14 mouse cellular contexts compared by ENCODE assay signal in the genomic region with DNA sequence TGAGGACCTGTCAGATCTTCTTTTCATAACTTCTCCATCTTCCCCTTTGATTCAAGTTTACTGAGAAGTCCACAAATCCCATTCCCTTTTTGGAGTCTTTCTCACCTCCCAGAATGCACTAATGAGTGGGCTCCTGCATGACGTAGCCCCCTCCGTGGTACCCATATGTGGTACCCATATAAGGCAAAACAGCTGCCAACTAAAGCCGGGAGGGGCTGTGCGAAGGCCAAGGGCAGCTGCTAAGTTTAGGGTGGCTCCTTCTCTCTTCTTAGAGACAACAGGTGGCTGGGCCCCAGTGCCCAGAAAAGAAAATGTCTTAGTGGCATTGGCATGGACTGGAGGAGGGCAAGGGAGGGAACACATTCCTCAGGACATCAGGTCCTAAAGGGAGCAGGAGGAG. TPM values are rescaled to one million over a fixed set of nuclear protein-coding genes. Genes with fewer than 3 reads are reported as not detected.
DNase-seq lines count a peak whose midpoint lies in the region; ATAC-seq and TF ChIP-seq lines count a peak whose summit lies in the region.
"Had no signal": no experiment of that assay in that cellular context is flagged by ENCODE, and none has a peak within 500 bp of the region (broad histone marks: within the 10 kb centered on the region; RNA-seq: fewer than 3 reads in every experiment).

No protein-coding gene starts in this region.

- H3K4me3 ChIP-seq in heart, embryonic 13.5 days, result no peak overlapping the region
- H3K4me3 ChIP-seq in ES-Bruce4 (ENCODE audit: low read depth, low read length), result no peak overlapping the region
- no peak overlapping the region for H3K4me3 ChIP-seq in cortical plate, adult 2 months (ENCODE audit: insufficient read depth, low read length)
- no peak overlapping the region for H3K4me3 ChIP-seq in kidney, embryonic 14.5 days (ENCODE audit: low read length)
- H3K4me3 ChIP-seq: neural tube, embryonic 12.5 days had no signal

- no peaks in the 10 kb centered on the region for H3K9me3 ChIP-seq in heart, embryonic 13.5 days
- H3K9me3 ChIP-seq in ES-Bruce4 (replicated peaks; ENCODE audit: control insufficient read depth, insufficient read depth, low read length, poor library complexity, severe bottlenecking), result no peaks in the 10 kb centered on the region
- no peaks in the 10 kb centered on the region for H3K9me3 ChIP-seq in kidney, embryonic 14.5 days (ENCODE audit: control insufficient read depth, low read length)
- H3K9me3 ChIP-seq: forebrain, embryonic 10.5 days; intestine, embryonic 15.5 days; neural tube, embryonic 12.5 days had no signal

- no peak for TF ChIP-seq CTCF in ES-Bruce4 (IDR thresholded peaks at IDR 0.05; ENCODE audit: low read depth, low read length)
- TF ChIP-seq CTCF in cortical plate, adult 2 months (IDR thresholded peaks at IDR 0.05; ENCODE audit: extremely low read depth, insufficient read depth, low read length), result no peak

- H3K4me2 ChIP-seq in heart, embryonic 13.5 days, result no peak overlapping the region
- H3K4me2 ChIP-seq in kidney, embryonic 14.5 days (replicated peaks; ENCODE audit: low read depth, low read length), result no peak overlapping the region

- H3K27ac ChIP-seq in heart, embryonic 13.5 days (replicated peaks), result no peak overlapping the region
- H3K27ac ChIP-seq in ES-Bruce4 (ENCODE audit: insufficient read depth, low read length), result peak overlapping the region; percentile 71
- H3K27ac ChIP-seq in cortical plate, adult 2 months (ENCODE audit: insufficient read depth, low read length), result peak overlapping the region; percentile 57
- H3K27ac ChIP-seq in kidney, embryonic 14.5 days (ENCODE audit: low read depth, low read length), result no peak overlapping the region

- TF ChIP-seq EP300 in ES-Bruce4 (IDR thresholded peaks at IDR 0.05; ENCODE audit: insufficient read depth, low read depth, low read length), result no peak

- H3K36me3 ChIP-seq in heart, embryonic 13.5 days, result peaks cover 2% of the 10 kb centered on the region
- H3K36me3 ChIP-seq in ES-Bruce4 (ENCODE audit: control insufficient read depth, insufficient read depth, low read length, poor library complexity, severe bottlenecking), result peaks cover 4% of the 10 kb centered on the region; the same call in 1 of the 2 replicates
- H3K36me3 ChIP-seq in kidney, embryonic 14.5 days (ENCODE audit: control insufficient read depth, insufficient read depth, low read length), result no peaks in the 10 kb centered on the region; the same call in 1 of the 2 replicates
- H3K36me3 ChIP-seq: intestine, embryonic 15.5 days; neural tube, embryonic 12.5 days had no signal

- DNase-seq in heart, postnatal 4 days, result no peak
- peak; percentile 93 for DNase-seq in skeletal muscle tissue, adult 2 months (ENCODE audit: low read depth, low spot score)
- DNase-seq in adrenal gland, adult 18-20 months (ENCODE audit: low spot score in 2 of 2), result no peak
- DNase-seq: heart, postnatal 36 days; left cerebral cortex, postnatal 4 days; lung, postnatal 14 days had no signal

- ATAC-seq in heart, embryonic 13.5 days (ENCODE audit: extremely low read depth, insufficient number of reproducible peaks, low FRiP score, low TSS enrichment), result no peak
- no peak for ATAC-seq in kidney, embryonic 14.5 days (ENCODE audit: low FRiP score, low TSS enrichment)
- ATAC-seq: intestine, embryonic 15.5 days; midbrain, embryonic 13.5 days had no signal

- 88% methylated on average over 4 of the region's 4 CpGs for WGBS in heart, embryonic 13.5 days
- WGBS in kidney, embryonic 14.5 days, result 91% methylated on average over 4 of the region's 4 CpGs

- H3K4me1 ChIP-seq in heart, embryonic 13.5 days, result peaks cover 55% of the 10 kb centered on the region
- H3K4me1 ChIP-seq in ES-Bruce4 (ENCODE audit: control insufficient read depth, insufficient read depth, low read length), result peaks cover 1% of the 10 kb centered on the region
- peaks cover 4% of the 10 kb centered on the region; the same call in 1 of the 2 replicates for H3K4me1 ChIP-seq in cortical plate, adult 2 months (ENCODE audit: control insufficient read depth, insufficient read depth, low read length)
- peaks cover 20% of the 10 kb centered on the region for H3K4me1 ChIP-seq in kidney, embryonic 14.5 days (ENCODE audit: control insufficient read depth, insufficient read depth, low read length)

- TF ChIP-seq POLR2A in ES-Bruce4 (IDR thresholded peaks at IDR 0.05; ENCODE audit: insufficient read depth, low read length), result no peak
- no peak for TF ChIP-seq POLR2A in cortical plate, adult 2 months (IDR thresholded peaks at IDR 0.05; ENCODE audit: extremely low read depth, insufficient read depth, low read length)

- H3K27me3 ChIP-seq in heart, embryonic 13.5 days (replicated peaks), result 0 out of 2 replicates have a peak, but pooled peaks cover 6% of the 10 kb centered on the region
- H3K27me3 ChIP-seq in ES-Bruce4 (ENCODE audit: control insufficient read depth, insufficient read depth, low read length, poor library complexity, severe bottlenecking), result no peaks in the 10 kb centered on the region
- no peaks in the 10 kb centered on the region for H3K27me3 ChIP-seq in kidney, embryonic 14.5 days (ENCODE audit: control insufficient read depth, insufficient read depth, low read length)
- H3K27me3 ChIP-seq: intestine, embryonic 15.5 days had no signal

- H3K9ac ChIP-seq in heart, embryonic 13.5 days, result peak overlapping the region; percentile 11; the same call in 1 of the 2 replicates
- peak overlapping the region; percentile 59; the same call in 1 of the 2 replicates for H3K9ac ChIP-seq in ES-Bruce4 (ENCODE audit: low read depth, poor library complexity, severe bottlenecking)
- H3K9ac ChIP-seq in kidney, embryonic 14.5 days (ENCODE audit: low read depth, low read length), result no peak overlapping the region
- H3K9ac ChIP-seq: intestine, embryonic 15.5 days had no signal

RNA-seq across cellular contexts. Expression of gene Mylpf, which starts 1.6 kb away (rescaled TPM):
- 17.0 and 24.9 TPM in 2 replicates for polyA plus RNA-seq in heart, embryonic 13.5 days (2015; fragmentation: Nextera tagmentation; extraction: Ambion mirVana)
- 10 to 100 TPM in 1 of 2 experiments, 1 to 10 TPM in 1; 3.1 to 33.0 TPM for total RNA-seq in heart, postnatal 4 days (2021)
- 278 and 351 TPM in 2 replicates for polyA plus RNA-seq in ES-Bruce4 (2011; ENCODE audit: insufficient read depth, insufficient read length, low read depth, missing spikeins)
- 2.0 and 2.2 TPM in 2 replicates for polyA plus RNA-seq in cortical plate, adult 2 months (2012; rRNA removed)
- total RNA-seq in adrenal gland, adult 18-20 months (2021), result 10 to 100 TPM in 1 of 2 experiments, under 1 TPM in 1; 0.66 to 16.3 TPM
- polyA plus RNA-seq in kidney, embryonic 14.5 days (2014; fragmentation: Nextera tagmentation; extraction: Ambion mirVana), result 10.3 and 11.2 TPM in 2 replicates

RNA-seq across cellular contexts. Expression of gene Tbc1d10b, which starts 2.0 kb away (rescaled TPM):
- polyA plus RNA-seq in heart, embryonic 13.5 days (2015; fragmentation: Nextera tagmentation; extraction: Ambion mirVana), result 18.0 and 18.2 TPM in 2 replicates
- 10 to 100 TPM; 41.0 to 42.5 TPM for total RNA-seq in heart, postnatal 4 days (2021)
- polyA plus RNA-seq in ES-Bruce4 (2011; ENCODE audit: insufficient read depth, insufficient read length, low read depth, missing spikeins), result 42.8 and 55.5 TPM in 2 replicates
- 70.4 and 76.0 TPM in 2 replicates for polyA plus RNA-seq in cortical plate, adult 2 months (2012; rRNA removed)
- 10 to 100 TPM; 43.3 to 47.5 TPM for total RNA-seq in adrenal gland, adult 18-20 months (2021)
- 13.5 and 19.7 TPM in 2 replicates for polyA plus RNA-seq in kidney, embryonic 14.5 days (2014; fragmentation: Nextera tagmentation; extraction: Ambion mirVana)

RNA-seq across cellular contexts. Expression of gene Cd2bp2, which starts 14.4 kb away (rescaled TPM):
- 42.1 TPM in 2 replicates for polyA plus RNA-seq in heart, embryonic 13.5 days (2015; fragmentation: Nextera tagmentation; extraction: Ambion mirVana)
- 10 to 100 TPM; 57.3 to 57.7 TPM for total RNA-seq in heart, postnatal 4 days (2021)
- 98.6 and 120 TPM in 2 replicates for polyA plus RNA-seq in ES-Bruce4 (2011; ENCODE audit: insufficient read depth, insufficient read length, low read depth, missing spikeins)
- polyA plus RNA-seq in cortical plate, adult 2 months (2012; rRNA removed), result 85.0 and 99.3 TPM in 2 replicates
- 10 to 100 TPM; 51.6 to 62.3 TPM for total RNA-seq in adrenal gland, adult 18-20 months (2021)
- polyA plus RNA-seq in kidney, embryonic 14.5 days (2014; fragmentation: Nextera tagmentation; extraction: Ambion mirVana), result 41.0 and 57.6 TPM in 2 replicates

RNA-seq across cellular contexts. Expression of gene Zfp553, which starts 22.6 kb away (rescaled TPM):
- 21.4 and 24.1 TPM in 2 replicates for polyA plus RNA-seq in heart, embryonic 13.5 days (2015; fragmentation: Nextera tagmentation; extraction: Ambion mirVana)
- total RNA-seq in heart, postnatal 4 days (2021), result 10 to 100 TPM in 1 of 2 experiments, 1 to 10 TPM in 1; 9.2 to 10.8 TPM
- polyA plus RNA-seq in ES-Bruce4 (2011; ENCODE audit: insufficient read depth, insufficient read length, low read depth, missing spikeins), result 52.1 and 57.0 TPM in 2 replicates
- polyA plus RNA-seq in cortical plate, adult 2 months (2012; rRNA removed), result 13.5 and 15.5 TPM in 2 replicates
- total RNA-seq in adrenal gland, adult 18-20 months (2021), result 10 to 100 TPM; 12.6 to 14.8 TPM
- polyA plus RNA-seq in kidney, embryonic 14.5 days (2014; fragmentation: Nextera tagmentation; extraction: Ambion mirVana), result 23.0 and 26.2 TPM in 2 replicates

RNA-seq across cellular contexts. Expression of gene Sept1, which starts 22.7 kb away (rescaled TPM):
- 23.1 and 23.2 TPM in 2 replicates for polyA plus RNA-seq in heart, embryonic 13.5 days (2015; fragmentation: Nextera tagmentation; extraction: Ambion mirVana)
- total RNA-seq in heart, postnatal 4 days (2021), result 10 to 100 TPM; 11.2 to 12.1 TPM
- polyA plus RNA-seq in ES-Bruce4 (2011; ENCODE audit: insufficient read depth, insufficient read length, low read depth, missing spikeins), result 210 and 229 TPM in 2 replicates
- 9.2 and 10.4 TPM in 2 replicates for polyA plus RNA-seq in cortical plate, adult 2 months (2012; rRNA removed)
- total RNA-seq in adrenal gland, adult 18-20 months (2021), result 1 to 10 TPM; 7.8 to 8.7 TPM
- polyA plus RNA-seq in kidney, embryonic 14.5 days (2014; fragmentation: Nextera tagmentation; extraction: Ambion mirVana), result 18.5 and 21.6 TPM in 2 replicates

Comparison
In these comparisons a context has a peak if more than half of its experiments do, and no peak if none do; other contexts are left out.
1. H3K27ac ChIP-seq: peak in ES-Bruce4 (single experiment) and cortical plate, adult 2 months (single experiment); none in heart, embryonic 13.5 days (single experiment) and kidney, embryonic 14.5 days (single experiment).
2. RNA of gene Mylpf, which starts 1.6 kb away (polyA plus RNA-seq): 278 to 351 TPM in ES-Bruce4; 17.0 to 24.9 TPM in heart, embryonic 13.5 days, 10.3 to 11.2 TPM in kidney, embryonic 14.5 days and 2.0 to 2.2 TPM in cortical plate, adult 2 months; every median in the first group is over 10 times any median in the second.